Mouse (Mus musculus) embryonic facial prominence, embryonic 11.5 days (tissue): ENCODE measurements around the gene Fnbp1. TPM values are rescaled to one million over a fixed set of nuclear protein-coding genes. Genes with fewer than 3 reads are reported as not detected.

Source experiments
- ATAC-seq: fragments of 200-750 bp; cut with Nextera tagmentation; replicated peaks from 2 replicates; pipeline ENCODE4 v1.8.0; 2017; ENCODE audit warnings: low read depth; ENCODE audit not compliant: insufficient number of reproducible peaks, low FRiP score, low TSS enrichment
- DNase-seq: peaks from one replicate; pipeline ENCODE4 v3.0.0-alpha.2; 2015; ENCODE audit warnings: low spot score
- H3K27ac ChIP-seq: fragments of 300-500 bp; sonication (generic); replicated peaks from 2 replicates; pipeline ENCODE4 v1.5.1; 2014; ENCODE audit warnings: mild to moderate bottlenecking, low read depth, low read length, control low read depth
- H3K27me3 ChIP-seq: fragments of 300-500 bp; sonication (generic); 2 replicates; pipeline ENCODE4 v1.6.1; 2014; ENCODE audit warnings: mild to moderate bottlenecking, low read length, moderate library complexity, mixed read lengths; ENCODE audit not compliant: control insufficient read depth, insufficient read depth
- H3K36me3 ChIP-seq: fragments of 300-500 bp; sonication (generic); replicated peaks from 2 replicates; pipeline ENCODE4 v1.6.1; 2014; ENCODE audit warnings: low read depth, mild to moderate bottlenecking, low read length, moderate library complexity, mixed read lengths; ENCODE audit not compliant: control insufficient read depth, insufficient read depth
- H3K4me1 ChIP-seq: fragments of 300-500 bp; sonication (generic); 2 replicates; pipeline ENCODE4 v1.6.1; 2014; ENCODE audit warnings: low read length, mixed read lengths; ENCODE audit not compliant: control insufficient read depth, insufficient read depth
- H3K4me2 ChIP-seq: fragments of 300-500 bp; sonication (generic); 2 replicates; pipeline ENCODE4 v1.6.1; 2014; ENCODE audit warnings: low read depth, mild to moderate bottlenecking, control low read depth, low read length, moderate library complexity
- H3K4me3 ChIP-seq: fragments of 300-500 bp; sonication (generic); 2 replicates; pipeline ENCODE4 v1.5.1; 2014; ENCODE audit warnings: low read depth, low read length, control low read depth
- H3K9ac ChIP-seq: fragments of 300-500 bp; sonication (generic); replicated peaks from 2 replicates; pipeline ENCODE4 v1.6.1; 2014; ENCODE audit warnings: mild to moderate bottlenecking, control low read depth, low read length
- H3K9me3 ChIP-seq: fragments of 300-500 bp; sonication (generic); replicated peaks from 2 replicates; pipeline ENCODE4 v1.6.1; 2016; ENCODE audit warnings: mild to moderate bottlenecking, low read length, inconsistent platforms, mixed read lengths; ENCODE audit not compliant: control insufficient read depth
- WGBS: fragments of 180-500 bp; shearing (Covaris S2); extraction: QIAGEN DNeasy Blood & Tissue Kit; methylation state at CpG from one replicate; pipeline ENCODE4 v1.1.7; 2014; 5-methylcytosine and 5-hydroxymethylcytosine counted together
- polyA plus RNA-seq: library from polyadenylated mRNA; unstranded; fragments of >200 nt; fragmentation: Nextera tagmentation; extraction: Ambion mirVana; gene quantifications from 2 replicates; pipeline ENCODE4 v1.2.1, GENCODE M21; 2014

The Fnbp1 gene
- polyA plus RNA-seq, 1 experiment from 2014 or later, result 17.9 TPM

GRCm38 (mm10) chr2:31057549-31058177 is 84.1 kb downstream of the Fnbp1 start:
- H3K27ac ChIP-seq, result no peak overlapping the region
- no peak for ATAC-seq
- no peaks in the 10 kb centered on the region for H3K27me3 ChIP-seq
- H3K4me2 ChIP-seq, result no peak overlapping the region
- H3K4me3 ChIP-seq, result no peak overlapping the region
- H3K9me3 ChIP-seq, result no peaks in the 10 kb centered on the region
- no peaks in the 10 kb centered on the region for H3K4me1 ChIP-seq
- no peak overlapping the region for H3K9ac ChIP-seq
- no peak for DNase-seq
- H3K36me3 ChIP-seq, result no peaks in the 10 kb centered on the region; the same call in none of the 2 replicates
- 84% methylated on average over 6 of the region's 6 CpGs for WGBS

DNA sequence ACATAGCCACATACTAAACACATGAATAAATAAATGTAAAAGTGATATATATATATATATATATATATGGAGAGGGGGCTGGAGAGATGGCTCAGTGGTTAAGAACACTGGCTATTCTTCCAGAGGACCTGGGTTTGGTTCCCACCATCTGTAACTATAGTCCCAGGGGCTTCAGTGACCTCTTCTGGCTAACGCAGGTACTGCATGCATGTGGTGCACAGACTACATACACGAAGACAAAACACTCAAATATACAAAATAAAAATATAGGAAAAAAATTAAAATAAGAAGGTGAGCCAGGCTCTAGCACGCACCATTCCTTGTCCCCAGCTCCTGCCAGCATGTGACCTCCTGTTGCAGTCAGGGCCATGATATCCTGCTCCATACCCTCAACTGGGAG is 85.7 kb downstream of the Fnbp1 start:
- Histone ChIP-seq H3K27ac (no peak overlapping the region), H3K4me2 (no peak overlapping the region), H3K9ac (no peak overlapping the region), H3K4me1 (no peaks in the 10 kb centered on the region), H3K27me3 (no peaks in the 10 kb centered on the region), H3K9me3 (no peaks in the 10 kb centered on the region), H3K4me3 (no peak overlapping the region), H3K36me3 (no peaks in the 10 kb centered on the region; the same call in none of the 2 replicates)
- 93% methylated on average over 3 of the region's 3 CpGs for WGBS
- no peak for DNase-seq
- ATAC-seq, result no peak

DNA sequence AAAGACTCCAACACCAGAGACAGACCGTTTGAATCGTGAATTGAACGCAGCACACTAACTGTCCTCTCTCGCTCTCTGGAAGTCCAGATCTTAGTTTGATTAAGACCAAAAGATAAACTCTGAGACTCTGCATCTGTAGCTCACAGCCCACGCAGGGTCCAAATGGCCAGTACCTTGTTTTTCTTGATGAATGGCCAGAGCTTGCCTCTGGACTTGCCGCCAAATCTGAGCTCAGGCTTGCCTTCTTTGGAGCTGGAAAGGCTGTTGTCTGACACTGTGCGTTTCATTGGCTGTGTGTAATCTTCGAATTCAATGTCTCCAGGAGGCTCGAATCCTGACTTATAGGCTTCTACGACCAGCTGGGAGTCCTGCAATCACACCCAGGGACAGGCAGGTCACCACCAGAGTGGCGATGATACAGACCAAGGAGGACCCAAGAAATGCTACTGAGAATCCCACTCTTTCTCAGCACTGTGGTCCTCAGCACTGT is 87.9 kb downstream of the Fnbp1 start:
- no peak overlapping the region for H3K4me2 ChIP-seq
- ATAC-seq (no peak), DNase-seq (no peak)
- H3K9ac ChIP-seq, result no peak overlapping the region
- 96% methylated on average over 11 of the region's 11 CpGs for WGBS
- H3K4me1 ChIP-seq, result no peaks in the 10 kb centered on the region
- no peaks in the 10 kb centered on the region for H3K27me3 ChIP-seq
- H3K36me3 ChIP-seq, result no peaks in the 10 kb centered on the region; the same call in none of the 2 replicates
- no peak overlapping the region for H3K27ac ChIP-seq
- no peak overlapping the region for H3K4me3 ChIP-seq
- no peaks in the 10 kb centered on the region for H3K9me3 ChIP-seq

DNA sequence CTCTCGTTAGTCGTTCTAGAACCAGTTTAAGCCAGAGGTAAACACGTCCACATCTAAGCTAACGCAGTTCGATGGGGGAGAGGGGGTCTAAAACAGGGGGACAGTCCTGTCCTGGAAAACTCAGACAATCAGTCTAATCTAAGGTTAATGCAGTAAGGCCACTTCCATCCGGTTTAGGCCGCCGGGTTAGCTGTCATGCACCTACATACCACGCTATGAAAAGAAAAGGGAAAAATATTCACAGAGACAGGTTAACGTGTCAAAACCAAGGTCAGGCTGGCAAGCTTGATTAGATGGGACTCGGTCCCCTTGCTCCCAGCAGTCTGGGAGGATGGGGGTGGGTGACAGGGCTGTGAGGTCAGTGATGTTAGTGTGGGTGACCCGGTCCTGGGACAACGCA is 88.4 kb downstream of the Fnbp1 start:
- WGBS, result 89% methylated on average over 13 of the region's 13 CpGs

GRCm38 (mm10) chr2:31052441-31052840 is 89.4 kb downstream of the Fnbp1 start:
- Histone ChIP-seq H3K9ac (no peak overlapping the region), H3K27me3 (no peaks in the 10 kb centered on the region), H3K36me3 (no peaks in the 10 kb centered on the region; the same call in none of the 2 replicates), H3K4me2 (no peak overlapping the region), H3K27ac (no peak overlapping the region), H3K9me3 (no peaks in the 10 kb centered on the region), H3K4me3 (no peak overlapping the region), H3K4me1 (no peaks in the 10 kb centered on the region)
- 89% methylated on average over 10 of the region's 10 CpGs for WGBS
- no peak for DNase-seq
- ATAC-seq, result no peak

More for the DNA sequence above, 88.4 kb downstream of the Fnbp1 start:
- H3K27me3 ChIP-seq, result no peaks in the 10 kb centered on the region
- ATAC-seq, result no peak
- no peaks in the 10 kb centered on the region for H3K9me3 ChIP-seq
- H3K27ac ChIP-seq, result no peak overlapping the region
- H3K4me3 ChIP-seq, result no peak overlapping the region
- no peaks in the 10 kb centered on the region for H3K4me1 ChIP-seq
- H3K9ac ChIP-seq, result no peak overlapping the region
- DNase-seq, result no peak
- H3K4me2 ChIP-seq, result no peak overlapping the region
- H3K36me3 ChIP-seq, result no peaks in the 10 kb centered on the region; the same call in none of the 2 replicates

GRCm38 (mm10) chr2:31048037-31048436 is 93.8 kb downstream of the Fnbp1 start:
- no peak overlapping the region for H3K4me2 ChIP-seq
- no peak for ATAC-seq
- WGBS, result 93% methylated on average over 6 of the region's 6 CpGs

GRCm38 (mm10) chr2:31043856-31044255 is 98.0 kb downstream of the Fnbp1 start:
- WGBS, result 91% methylated on average over 1 of the region's 1 CpGs

More at GRCm38 (mm10) chr2:31048037-31048436, 93.8 kb downstream of the Fnbp1 start:
- DNase-seq, result no peak
- Histone ChIP-seq H3K36me3 (no peaks in the 10 kb centered on the region; the same call in 1 of the 2 replicates), H3K27ac (no peak overlapping the region), H3K4me3 (no peak overlapping the region), H3K27me3 (no peaks in the 10 kb centered on the region), H3K9ac (no peak overlapping the region), H3K4me1 (no peaks in the 10 kb centered on the region), H3K9me3 (no peaks in the 10 kb centered on the region)

GRCm38 (mm10) chr2:31042881-31043280 is 98.9 kb downstream of the Fnbp1 start:
- WGBS, result 91% methylated on average over 6 of the region's 6 CpGs
- Histone ChIP-seq H3K27ac (no peak overlapping the region), H3K9me3 (no peaks in the 10 kb centered on the region), H3K4me2 (no peak overlapping the region), H3K36me3 (0 out of 2 replicates have a peak, but pooled peaks cover 3% of the 10 kb centered on the region), H3K4me1 (no peaks in the 10 kb centered on the region), H3K9ac (no peak overlapping the region), H3K4me3 (no peak overlapping the region), H3K27me3 (no peaks in the 10 kb centered on the region)
- no peak for DNase-seq
- no peak for ATAC-seq

More at GRCm38 (mm10) chr2:31043856-31044255, 98.0 kb downstream of the Fnbp1 start:
- H3K4me3 ChIP-seq, result no peak overlapping the region
- no peaks in the 10 kb centered on the region for H3K9me3 ChIP-seq
- H3K36me3 ChIP-seq, result 0 out of 2 replicates have a peak, but pooled peaks cover 3% of the 10 kb centered on the region
- no peak overlapping the region for H3K4me2 ChIP-seq
- H3K4me1 ChIP-seq, result no peaks in the 10 kb centered on the region
- H3K9ac ChIP-seq, result no peak overlapping the region
- no peak for ATAC-seq
- H3K27ac ChIP-seq, result no peak overlapping the region
- H3K27me3 ChIP-seq, result no peaks in the 10 kb centered on the region
- DNase-seq, result no peak
